Mouse (Mus musculus) liver, embryonic 12.5 days (tissue): ENCODE results near the gene Cyp8b1. TPM values are rescaled to one million over a fixed set of nuclear protein-coding genes. Genes with fewer than 3 reads are reported as not detected.
A peak's percentile ranks its signal among the peaks of the same experiment; 100 is the strongest.

Experiments used
- ATAC-seq: fragments of 200-750 bp; cut with Nextera tagmentation; 2 replicates; pipeline ENCODE4 v1.8.0; 2017; ENCODE audit warnings: moderate number of reproducible peaks, mild to moderate bottlenecking, moderate library complexity
- H3K27ac ChIP-seq: fragments of 300-500 bp; sonication (generic); 2 replicates; pipeline ENCODE4 v1.5.1; 2016; ENCODE audit warnings: mild to moderate bottlenecking
- H3K27me3 ChIP-seq: fragments of 300-500 bp; sonication (generic); replicated peaks from 2 replicates; pipeline ENCODE4 v1.6.1; 2016; ENCODE audit warnings: mild to moderate bottlenecking, moderate library complexity
- H3K36me3 ChIP-seq: fragments of 300-500 bp; sonication (generic); 2 replicates; pipeline ENCODE4 v1.6.1; 2016; ENCODE audit warnings: mild to moderate bottlenecking, moderate library complexity
- H3K4me1 ChIP-seq: fragments of 300-500 bp; sonication (generic); 2 replicates; pipeline ENCODE4 v1.6.1; 2016
- H3K4me2 ChIP-seq: fragments of 300-500 bp; sonication (generic); 2 replicates; pipeline ENCODE4 v1.6.1; 2016; ENCODE audit warnings: mild to moderate bottlenecking, moderate library complexity
- H3K4me3 ChIP-seq: fragments of 300-500 bp; sonication (generic); 2 replicates; pipeline ENCODE4 v1.5.1; 2016; ENCODE audit warnings: mild to moderate bottlenecking, moderate library complexity
- H3K9ac ChIP-seq: fragments of 300-500 bp; sonication (generic); 2 replicates; pipeline ENCODE4 v1.6.1; 2016; ENCODE audit warnings: mild to moderate bottlenecking, moderate library complexity
- H3K9me3 ChIP-seq: fragments of 300-500 bp; sonication (generic); replicated peaks from 2 replicates; pipeline ENCODE4 v1.6.1; 2016; ENCODE audit warnings: mild to moderate bottlenecking, moderate library complexity
- WGBS: fragments of 180-500 bp; shearing (Covaris S2); methylation state at CpG from one replicate; pipeline ENCODE4 v1.1.7; 2016; ENCODE audit not compliant: insufficient replicate concordance; 5-methylcytosine and 5-hydroxymethylcytosine counted together
- polyA plus RNA-seq: library from polyadenylated mRNA; unstranded; fragments of >200 nt; fragmentation: Nextera tagmentation; extraction: Ambion mirVana; gene quantifications from 2 replicates; pipeline ENCODE4 v1.2.1, GENCODE M21; 2016

The Cyp8b1 gene
- polyA plus RNA-seq, 1 experiment from 2014 or later: 0.27 TPM

- Histone ChIP-seq H3K27me3 (no peaks in the 10 kb centered on the region), H3K4me3 (no peak overlapping the region), H3K36me3 (no peaks in the 10 kb centered on the region), H3K4me1 (0 out of 2 replicates have a peak, but pooled peaks cover 5% of the 10 kb centered on the region), H3K9me3 (no peaks in the 10 kb centered on the region), H3K4me2 (no peak overlapping the region), H3K27ac (no peak overlapping the region), H3K9ac (no peak overlapping the region)
- WGBS: 12% methylated on average over 7 of the region's 7 CpGs
- ATAC-seq: peak; percentile 57
Measured at GRCm38 (mm10) chr9:121882015-121882457, 34.1 kb downstream of the Cyp8b1 start.

GRCm38 (mm10) chr9:121881301-121881700 lies 34.8 kb downstream of the Cyp8b1 start:
- Histone ChIP-seq H3K4me3 (no peak overlapping the region), H3K9me3 (no peaks in the 10 kb centered on the region), H3K4me2 (no peak overlapping the region), H3K27me3 (no peaks in the 10 kb centered on the region), H3K4me1 (0 out of 2 replicates have a peak, but pooled peaks cover 5% of the 10 kb centered on the region), H3K27ac (peak overlapping the region; percentile 45; the same call in 1 of the 2 replicates), H3K36me3 (no peaks in the 10 kb centered on the region), H3K9ac (no peak overlapping the region)
- WGBS: 64% methylated on average over 6 of the region's 6 CpGs
- no peak for ATAC-seq

GRCm38 (mm10) chr9:121880840-121881239 lies 35.3 kb downstream of the Cyp8b1 start:
- Histone ChIP-seq H3K27ac (no peak overlapping the region), H3K9me3 (no peaks in the 10 kb centered on the region), H3K27me3 (no peaks in the 10 kb centered on the region), H3K4me3 (no peak overlapping the region), H3K36me3 (no peaks in the 10 kb centered on the region), H3K9ac (no peak overlapping the region), H3K4me2 (no peak overlapping the region), H3K4me1 (0 out of 2 replicates have a peak, but pooled peaks cover 5% of the 10 kb centered on the region)
- 14% methylated on average over 14 of the region's 14 CpGs for WGBS
- ATAC-seq: no peak

- no peak overlapping the region for H3K27ac ChIP-seq
- H3K9me3 ChIP-seq: no peaks in the 10 kb centered on the region
- no peak overlapping the region for H3K4me2 ChIP-seq
- 27% methylated on average over 3 of the region's 3 CpGs for WGBS
- no peaks in the 10 kb centered on the region for H3K27me3 ChIP-seq
- no peak overlapping the region for H3K9ac ChIP-seq
- 0 out of 2 replicates have a peak, but pooled peaks cover 5% of the 10 kb centered on the region for H3K4me1 ChIP-seq
- no peaks in the 10 kb centered on the region for H3K36me3 ChIP-seq
- no peak overlapping the region for H3K4me3 ChIP-seq
- no peak for ATAC-seq
Measured at GRCm38 (mm10) chr9:121877052-121877740, 38.9 kb downstream of the Cyp8b1 start.

GRCm38 (mm10) chr9:121873578-121873977 lies 42.5 kb downstream of the Cyp8b1 start:
- Histone ChIP-seq H3K4me1 (no peaks in the 10 kb centered on the region), H3K36me3 (no peaks in the 10 kb centered on the region), H3K4me3 (no peak overlapping the region), H3K9ac (no peak overlapping the region), H3K27ac (no peak overlapping the region), H3K27me3 (no peaks in the 10 kb centered on the region), H3K4me2 (no peak overlapping the region), H3K9me3 (no peaks in the 10 kb centered on the region)
- ATAC-seq: no peak

- Histone ChIP-seq H3K4me2 (no peak overlapping the region), H3K27ac (no peak overlapping the region), H3K4me3 (no peak overlapping the region), H3K9ac (no peak overlapping the region), H3K9me3 (no peaks in the 10 kb centered on the region), H3K27me3 (no peaks in the 10 kb centered on the region), H3K4me1 (no peaks in the 10 kb centered on the region), H3K36me3 (no peaks in the 10 kb centered on the region)
- no peak for ATAC-seq
- WGBS: 71% methylated on average over 2 of the region's 2 CpGs
Measured at GRCm38 (mm10) chr9:121872062-121872683, 43.9 kb downstream of the Cyp8b1 start.

GRCm38 (mm10) chr9:121869973-121870515 lies 46.1 kb downstream of the Cyp8b1 start:
- H3K36me3 ChIP-seq: no peaks in the 10 kb centered on the region
- 52% methylated on average over 4 of the region's 4 CpGs for WGBS
- H3K27me3 ChIP-seq: no peaks in the 10 kb centered on the region
- H3K4me1 ChIP-seq: no peaks in the 10 kb centered on the region
- H3K27ac ChIP-seq: no peak overlapping the region
- H3K4me2 ChIP-seq: no peak overlapping the region
- H3K9ac ChIP-seq: no peak overlapping the region
- ATAC-seq: no peak
- no peak overlapping the region for H3K4me3 ChIP-seq
- no peaks in the 10 kb centered on the region for H3K9me3 ChIP-seq

- H3K36me3 ChIP-seq: no peaks in the 10 kb centered on the region
- no peak overlapping the region for H3K4me2 ChIP-seq
- no peaks in the 10 kb centered on the region for H3K9me3 ChIP-seq
- no peak for ATAC-seq
- no peaks in the 10 kb centered on the region for H3K4me1 ChIP-seq
- no peaks in the 10 kb centered on the region for H3K27me3 ChIP-seq
- no peak overlapping the region for H3K27ac ChIP-seq
- no peak overlapping the region for H3K4me3 ChIP-seq
- no peak overlapping the region for H3K9ac ChIP-seq
- WGBS: 76% methylated on average over 5 of the region's 5 CpGs
Measured at GRCm38 (mm10) chr9:121869432-121869831, 46.7 kb downstream of the Cyp8b1 start.

GRCm38 (mm10) chr9:121868236-121868635 lies 47.9 kb downstream of the Cyp8b1 start:
- H3K27ac ChIP-seq: no peak overlapping the region
- no peaks in the 10 kb centered on the region for H3K4me1 ChIP-seq
- no peak for ATAC-seq
- no peaks in the 10 kb centered on the region for H3K36me3 ChIP-seq
- no peak overlapping the region for H3K4me3 ChIP-seq
- no peaks in the 10 kb centered on the region for H3K9me3 ChIP-seq
- H3K4me2 ChIP-seq: no peak overlapping the region
- 69% methylated on average over 6 of the region's 6 CpGs for WGBS
- no peak overlapping the region for H3K9ac ChIP-seq
- no peaks in the 10 kb centered on the region for H3K27me3 ChIP-seq

GRCm38 (mm10) chr9:121867632-121868031 lies 48.5 kb downstream of the Cyp8b1 start:
- H3K4me3 ChIP-seq: no peak overlapping the region
- no peaks in the 10 kb centered on the region for H3K27me3 ChIP-seq
- no peaks in the 10 kb centered on the region for H3K36me3 ChIP-seq
- no peak overlapping the region for H3K27ac ChIP-seq
- no peaks in the 10 kb centered on the region for H3K9me3 ChIP-seq
- H3K9ac ChIP-seq: no peak overlapping the region
- ATAC-seq: no peak
- WGBS: 80% methylated on average over 6 of the region's 6 CpGs
- H3K4me2 ChIP-seq: no peak overlapping the region
- no peaks in the 10 kb centered on the region for H3K4me1 ChIP-seq

GRCm38 (mm10) chr9:121865425-121866008 lies 50.6 kb downstream of the Cyp8b1 start:
- WGBS: 49% methylated on average over 3 of the region's 3 CpGs
- Histone ChIP-seq H3K4me1 (no peaks in the 10 kb centered on the region), H3K4me2 (no peak overlapping the region), H3K27ac (no peak overlapping the region), H3K9me3 (no peaks in the 10 kb centered on the region), H3K27me3 (no peaks in the 10 kb centered on the region), H3K9ac (no peak overlapping the region), H3K36me3 (no peaks in the 10 kb centered on the region), H3K4me3 (no peak overlapping the region)
- ATAC-seq: no peak

GRCm38 (mm10) chr9:121864837-121865236 lies 51.3 kb downstream of the Cyp8b1 start:
- Histone ChIP-seq H3K4me1 (no peaks in the 10 kb centered on the region), H3K36me3 (no peaks in the 10 kb centered on the region), H3K9me3 (no peaks in the 10 kb centered on the region), H3K27ac (no peak overlapping the region), H3K4me2 (no peak overlapping the region), H3K27me3 (no peaks in the 10 kb centered on the region), H3K9ac (no peak overlapping the region), H3K4me3 (no peak overlapping the region)
- WGBS: 61% methylated on average over 4 of the region's 4 CpGs
- ATAC-seq: no peak
